Mouse (Mus musculus) heart, embryonic 11.5 days (tissue): ENCODE measurements at regions not wholly inside any gene's neighbourhood (a gene's known extent, or its start where the extent isn't known, plus 50 kb on each side); places are given as distances from the start of the nearest gene placed in this dataset.

Source experiments
- ATAC-seq: fragments of 200-750 bp; cut with Nextera tagmentation; replicated peaks from 2 replicates; pipeline ENCODE4 v1.8.0; 2017; ENCODE audit warnings: moderate library complexity; ENCODE audit not compliant: insufficient number of reproducible peaks, low FRiP score, low TSS enrichment
- H3K27ac ChIP-seq: fragments of 300-500 bp; sonication (generic); 2 replicates; pipeline ENCODE4 v1.5.1; 2014; ENCODE audit warnings: mild to moderate bottlenecking, low read depth, low read length
- H3K27me3 ChIP-seq: fragments of 300-500 bp; sonication (generic); 2 replicates; pipeline ENCODE4 v1.6.1; 2014; ENCODE audit warnings: mild to moderate bottlenecking, low read length, mixed read lengths; ENCODE audit not compliant: control insufficient read depth, insufficient read depth
- H3K36me3 ChIP-seq: fragments of 300-500 bp; sonication (generic); 2 replicates; pipeline ENCODE4 v1.6.1; 2014; ENCODE audit warnings: mild to moderate bottlenecking, low read length, moderate library complexity, mixed read lengths; ENCODE audit not compliant: control insufficient read depth, insufficient read depth
- H3K4me1 ChIP-seq: fragments of 300-500 bp; sonication (generic); 2 replicates; pipeline ENCODE4 v1.6.1; 2014; ENCODE audit warnings: low read length; ENCODE audit not compliant: control insufficient read depth, insufficient read depth
- H3K4me2 ChIP-seq: fragments of 300-500 bp; sonication (generic); 2 replicates; pipeline ENCODE4 v1.6.1; 2014; ENCODE audit warnings: mild to moderate bottlenecking, moderate library complexity
- H3K4me3 ChIP-seq: fragments of 300-500 bp; sonication (generic); 2 replicates; pipeline ENCODE4 v1.5.1; 2014; ENCODE audit warnings: low read depth, low read length
- H3K9ac ChIP-seq: fragments of 300-500 bp; sonication (generic); 2 replicates; pipeline ENCODE4 v1.6.1; 2014; ENCODE audit warnings: mild to moderate bottlenecking, low read depth, low read length, moderate library complexity
- H3K9me3 ChIP-seq: fragments of 300-500 bp; sonication (generic); replicated peaks from 2 replicates; pipeline ENCODE4 v1.6.1; 2016; ENCODE audit warnings: low read length; ENCODE audit not compliant: control insufficient read depth
- WGBS: fragments of 180-500 bp; shearing (Covaris S2); extraction: QIAGEN DNeasy Blood & Tissue Kit; methylation state at CpG from one replicate; pipeline ENCODE4 v1.1.7; 2014; ENCODE audit not compliant: insufficient replicate concordance; 5-methylcytosine and 5-hydroxymethylcytosine counted together

DNA sequence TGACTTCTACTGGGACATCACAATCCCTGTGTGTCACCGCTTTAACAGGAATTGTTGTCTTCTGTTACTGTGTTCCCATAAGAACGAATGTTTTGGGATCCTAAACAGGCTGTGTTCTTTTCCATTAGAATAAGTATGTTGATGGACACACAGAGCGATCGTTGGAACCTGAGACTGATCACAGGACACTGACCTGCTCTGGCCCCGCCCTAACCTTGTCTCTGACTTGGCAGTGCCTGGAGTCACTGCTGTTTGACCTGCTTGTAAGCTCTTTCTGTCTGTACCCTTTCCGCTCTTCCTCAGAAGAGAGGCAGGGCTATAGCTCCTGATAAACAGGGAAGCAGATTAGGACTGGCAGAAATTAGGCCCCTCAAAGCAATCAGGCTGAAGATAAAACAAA lies 162.0 kb upstream of the Atp6ap2 start:
- Histone ChIP-seq H3K4me2 (no peak overlapping the region), H3K9me3 (no peaks in the 10 kb centered on the region), H3K4me3 (no peak overlapping the region), H3K27ac (no peak overlapping the region), H3K4me1 (no peaks in the 10 kb centered on the region), H3K27me3 (0 out of 2 replicates have a peak, but pooled peaks cover 2% of the 10 kb centered on the region), H3K9ac (no peak overlapping the region), H3K36me3 (no peaks in the 10 kb centered on the region)
- WGBS, result 72% methylated on average over 6 of the region's 6 CpGs
- ATAC-seq, result no peak

DNA sequence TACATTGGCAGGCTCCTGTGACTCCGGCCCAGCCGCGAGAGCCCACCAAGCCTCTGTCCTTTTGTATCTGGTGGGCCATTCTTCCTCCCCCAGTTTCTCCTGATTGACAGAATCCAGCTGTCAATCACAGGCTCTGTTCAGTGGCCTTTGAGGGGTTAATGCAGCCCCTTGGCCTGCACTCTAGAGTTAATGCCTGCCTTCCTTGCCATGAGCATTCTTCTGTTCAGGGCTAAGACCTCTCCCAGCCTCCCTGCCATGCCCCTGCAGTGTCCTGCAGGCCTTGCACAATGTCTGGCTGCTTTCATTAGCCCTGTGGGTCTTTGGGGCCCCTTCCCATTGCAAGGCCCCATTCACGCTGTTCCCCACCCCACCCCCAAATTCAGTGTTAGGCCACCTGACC lies 160.9 kb upstream of the Atp6ap2 start:
- no peak overlapping the region for H3K27ac ChIP-seq
- no peak for ATAC-seq
- no peak overlapping the region for H3K9ac ChIP-seq
- no peak overlapping the region for H3K4me3 ChIP-seq
- no peaks in the 10 kb centered on the region for H3K4me1 ChIP-seq
- 65% methylated on average over 4 of the region's 4 CpGs for WGBS
- H3K36me3 ChIP-seq, result no peaks in the 10 kb centered on the region
- H3K27me3 ChIP-seq, result 0 out of 2 replicates have a peak, but pooled peaks cover 2% of the 10 kb centered on the region
- H3K4me2 ChIP-seq, result no peak overlapping the region
- H3K9me3 ChIP-seq, result no peaks in the 10 kb centered on the region

DNA sequence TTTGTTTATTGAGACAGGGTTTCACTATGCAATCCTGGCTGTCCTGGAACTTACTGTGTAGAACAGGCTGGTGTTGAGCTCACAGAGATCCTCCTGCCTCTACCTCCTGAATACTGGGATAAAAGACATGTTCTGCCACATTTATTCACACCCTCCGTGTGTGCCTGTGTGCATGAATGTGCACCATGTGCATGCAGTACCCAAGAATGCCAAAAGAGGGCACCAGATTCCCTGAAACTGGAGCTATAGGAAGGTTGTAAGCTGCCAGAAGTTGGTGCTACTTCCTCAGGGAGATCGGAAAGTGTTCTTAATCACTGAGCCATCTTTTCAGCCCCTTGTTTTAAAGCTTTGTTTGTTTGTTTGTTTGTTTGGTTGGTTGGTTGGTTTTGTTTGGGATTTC lies 155.3 kb upstream of the Atp6ap2 start:
- Histone ChIP-seq H3K9ac (no peak overlapping the region), H3K27me3 (no peaks in the 10 kb centered on the region), H3K4me3 (no peak overlapping the region), H3K4me1 (no peaks in the 10 kb centered on the region), H3K36me3 (no peaks in the 10 kb centered on the region), H3K4me2 (no peak overlapping the region), H3K9me3 (no peaks in the 10 kb centered on the region), H3K27ac (no peak overlapping the region)
- ATAC-seq, result no peak
- WGBS, result 91% methylated on average over 2 of the region's 2 CpGs

DNA sequence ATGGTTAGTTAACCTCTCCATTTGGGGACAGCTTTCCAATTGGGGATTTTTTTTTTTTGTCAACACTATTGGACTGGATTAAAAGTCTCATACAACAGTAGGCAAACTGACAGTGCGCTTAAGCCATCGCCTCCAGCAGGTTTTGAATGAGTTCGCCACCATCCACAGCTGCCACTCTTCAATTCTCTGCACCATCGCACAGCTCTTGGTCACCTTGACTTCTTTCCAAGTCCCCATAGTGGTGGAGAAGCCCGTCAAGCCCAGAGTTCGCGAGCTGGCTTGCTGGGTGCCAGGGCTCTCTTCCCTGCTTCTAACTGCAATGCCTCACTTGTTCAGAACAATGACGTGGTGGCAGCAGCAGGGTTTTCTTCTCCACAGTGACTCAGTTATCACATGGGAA lies 151.9 kb upstream of the Atp6ap2 start:
- Histone ChIP-seq H3K27ac (no peak overlapping the region), H3K36me3 (no peaks in the 10 kb centered on the region), H3K9me3 (no peaks in the 10 kb centered on the region), H3K4me1 (no peaks in the 10 kb centered on the region), H3K4me2 (no peak overlapping the region), H3K9ac (no peak overlapping the region), H3K4me3 (no peak overlapping the region), H3K27me3 (0 out of 2 replicates have a peak, but pooled peaks cover 3% of the 10 kb centered on the region)
- ATAC-seq, result no peak
- 62% methylated on average over 8 of the region's 8 CpGs for WGBS

DNA sequence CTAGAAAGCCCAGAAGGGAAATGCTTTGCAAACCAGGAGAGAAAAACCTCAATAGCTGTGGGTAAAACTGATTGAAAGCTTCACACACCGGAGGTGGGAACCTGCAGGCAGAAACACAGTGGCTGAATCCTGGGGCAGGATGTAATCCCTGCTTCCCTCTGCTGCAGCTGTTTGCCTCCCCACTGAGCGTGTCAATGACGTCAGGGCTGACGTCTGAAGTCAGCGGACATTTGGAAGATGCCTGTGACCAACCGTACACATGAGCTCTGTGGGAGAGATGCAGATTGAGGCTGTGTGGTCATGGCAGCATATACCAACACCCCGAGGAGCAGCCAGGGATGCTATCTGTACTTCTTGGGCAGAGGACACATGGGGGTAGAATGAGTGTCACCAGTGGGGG lies 151.5 kb upstream of the Atp6ap2 start:
- Histone ChIP-seq H3K4me2 (no peak overlapping the region), H3K4me1 (no peaks in the 10 kb centered on the region), H3K9ac (no peak overlapping the region), H3K27ac (no peak overlapping the region), H3K27me3 (0 out of 2 replicates have a peak, but pooled peaks cover 3% of the 10 kb centered on the region), H3K9me3 (no peaks in the 10 kb centered on the region), H3K36me3 (no peaks in the 10 kb centered on the region), H3K4me3 (no peak overlapping the region)
- 42% methylated on average over 7 of the region's 7 CpGs for WGBS
- no peak for ATAC-seq

DNA sequence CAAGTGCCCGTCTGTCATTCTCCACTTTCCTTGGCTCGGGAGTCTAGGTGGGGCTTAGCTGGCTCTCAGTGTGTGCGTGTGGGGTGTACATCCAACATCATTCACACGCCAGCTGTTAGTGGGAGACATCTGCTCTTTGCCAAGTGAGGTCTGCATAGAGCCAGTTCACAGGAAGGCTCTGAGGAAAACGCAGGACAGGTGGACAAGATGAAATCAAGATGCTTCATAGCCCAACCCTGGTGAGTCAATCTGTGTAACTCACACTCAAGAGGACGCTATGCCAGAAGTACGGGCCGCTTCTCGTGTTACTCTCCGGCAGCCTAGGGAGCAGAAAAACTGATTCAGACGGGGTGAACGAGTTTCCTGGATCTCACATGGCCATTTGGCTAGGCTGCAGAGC lies 148.2 kb upstream of the Atp6ap2 start:
- 73% methylated on average over 12 of the region's 12 CpGs for whole genome bisulfite sequencing
- ATAC-seq, result no peak
- no peak overlapping the region for H3K27ac ChIP-seq

DNA sequence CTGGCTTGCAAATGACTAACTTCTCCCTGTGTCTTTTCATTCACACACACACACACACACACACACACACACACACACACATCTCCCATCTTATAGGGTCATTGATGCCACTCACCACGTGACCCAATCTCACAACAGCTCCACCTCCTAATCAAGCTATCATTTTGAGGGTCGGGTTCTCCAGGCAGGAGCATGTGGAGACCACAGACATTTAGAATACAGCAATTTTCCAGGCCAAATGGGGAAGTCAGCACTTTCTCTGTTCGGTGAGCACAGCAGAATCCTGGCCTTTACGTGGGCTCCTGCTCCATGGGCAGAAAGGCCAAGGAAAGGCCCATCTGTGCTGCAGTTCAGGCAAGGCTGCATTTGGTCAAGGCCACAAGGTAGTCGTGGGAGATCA lies 143.8 kb upstream of the Atp6ap2 start:
- H3K9ac ChIP-seq, result no peak overlapping the region
- 66% methylated on average over 5 of the region's 5 CpGs for WGBS
- H3K4me3 ChIP-seq, result no peak overlapping the region
- ATAC-seq, result no peak
- no peak overlapping the region for H3K27ac ChIP-seq
- no peak overlapping the region for H3K4me2 ChIP-seq
- H3K9me3 ChIP-seq, result no peaks in the 10 kb centered on the region
- H3K27me3 ChIP-seq, result 0 out of 2 replicates have a peak, but pooled peaks cover 3% of the 10 kb centered on the region
- H3K4me1 ChIP-seq, result no peaks in the 10 kb centered on the region
- H3K36me3 ChIP-seq, result no peaks in the 10 kb centered on the region

More for the DNA sequence above, 148.2 kb upstream of the Atp6ap2 start:
- Histone ChIP-seq H3K9me3 (no peaks in the 10 kb centered on the region), H3K27me3 (0 out of 2 replicates have a peak, but pooled peaks cover 3% of the 10 kb centered on the region), H3K4me2 (no peak overlapping the region), H3K4me1 (no peaks in the 10 kb centered on the region), H3K4me3 (no peak overlapping the region), H3K36me3 (no peaks in the 10 kb centered on the region), H3K9ac (no peak overlapping the region)

DNA sequence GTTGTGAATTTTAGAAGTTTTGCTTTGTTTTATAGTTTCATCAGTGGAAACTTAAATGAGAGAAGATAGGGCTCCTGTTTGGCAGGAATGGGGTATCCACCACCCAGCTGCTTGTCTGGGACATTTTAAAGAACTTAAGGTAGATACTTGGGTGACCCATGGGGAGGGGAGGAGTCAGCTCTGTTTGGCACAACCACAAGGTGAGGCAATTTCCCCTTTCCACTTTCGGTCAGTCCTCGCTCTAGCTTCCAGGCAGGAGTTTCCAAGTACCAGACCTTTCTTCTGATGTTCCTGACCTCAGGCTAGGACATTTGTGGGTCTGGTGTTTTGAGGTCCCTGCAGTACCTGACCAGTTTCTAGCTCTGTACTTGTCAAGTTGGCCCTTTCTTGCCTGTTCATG lies 142.5 kb upstream of the Atp6ap2 start:
- no peak for ATAC-seq
- Histone ChIP-seq H3K9ac (no peak overlapping the region), H3K9me3 (no peaks in the 10 kb centered on the region), H3K4me3 (no peak overlapping the region), H3K4me1 (no peaks in the 10 kb centered on the region), H3K27me3 (no peaks in the 10 kb centered on the region), H3K4me2 (no peak overlapping the region), H3K27ac (no peak overlapping the region), H3K36me3 (no peaks in the 10 kb centered on the region)
- 85% methylated on average over 2 of the region's 2 CpGs for WGBS

DNA sequence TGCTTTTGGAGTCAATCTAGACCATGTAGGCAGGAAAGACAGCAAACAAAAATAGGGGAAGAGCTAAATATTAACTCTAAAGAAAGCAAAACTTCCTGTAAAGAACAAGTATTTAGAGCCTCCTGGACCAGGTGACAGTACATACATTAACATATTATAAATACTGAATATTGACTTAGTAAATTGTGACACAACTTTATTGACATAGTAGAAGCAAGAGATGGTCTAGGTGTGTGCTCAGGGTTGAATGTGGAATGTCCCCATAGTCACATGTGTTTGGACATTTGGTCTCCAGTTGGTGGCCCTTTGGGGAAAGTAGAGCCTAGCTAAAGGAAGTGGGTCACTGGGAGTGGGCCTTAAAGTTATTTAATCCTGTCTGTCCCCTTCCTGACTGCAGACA lies 139.6 kb upstream of the Atp6ap2 start:
- H3K4me1 ChIP-seq, result no peaks in the 10 kb centered on the region
- no peak for ATAC-seq
- H3K27ac ChIP-seq, result no peak overlapping the region
- no peaks in the 10 kb centered on the region for H3K27me3 ChIP-seq
- H3K9ac ChIP-seq, result no peak overlapping the region
- H3K4me3 ChIP-seq, result no peak overlapping the region
- no peaks in the 10 kb centered on the region for H3K9me3 ChIP-seq
- H3K4me2 ChIP-seq, result no peak overlapping the region
- no peaks in the 10 kb centered on the region for H3K36me3 ChIP-seq
